Mouse (Mus musculus): ENCODE data around the gene Zfp513. TPM values are rescaled to one million over a fixed set of nuclear protein-coding genes. Genes with fewer than 3 reads are reported as not detected.
"Not testable (repeated sequence)": the region's sequence is repeated elsewhere in the genome, so short reads cannot be mapped to it uniquely, and the experiment has no call there.

Gene Zfp513
- polyA plus RNA-seq, 1 experiment from 2014 or later = 11.0 TPM

DNA sequence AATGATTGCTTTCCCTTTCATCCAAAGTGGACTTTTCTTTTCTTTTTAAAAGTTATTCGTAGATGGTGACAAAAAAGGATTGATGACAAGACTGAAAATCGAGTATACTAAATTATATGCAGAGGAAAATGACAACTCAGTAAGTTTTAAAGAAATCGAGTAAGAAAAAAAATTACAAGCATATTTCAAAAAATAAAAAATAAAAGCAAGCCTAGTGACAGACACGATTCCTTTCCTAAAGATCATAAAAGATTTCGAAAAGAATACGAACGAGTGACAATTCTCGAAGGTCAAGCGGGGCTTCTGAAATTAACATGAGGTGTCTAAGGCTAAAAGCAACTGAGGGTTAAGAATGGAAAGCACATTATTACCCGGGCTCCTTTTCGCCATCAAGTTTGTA lies 17.4 kb upstream of the Zfp513 start:
- 1% methylated on average over 11 of the region's 11 CpGs for WGBS
- peak overlapping the region; percentile 99 for H3K4me3 ChIP-seq
- peaks cover 9% of the 10 kb centered on the region; the same call in 1 of the 2 replicates for H3K4me1 ChIP-seq
- no peaks in the 10 kb centered on the region for H3K9me3 ChIP-seq
- DNase-seq (ENCODE audit: low spot score) = no peak
- H3K27ac ChIP-seq = peak overlapping the region; percentile 97
- H3K36me3 ChIP-seq = no peaks in the 10 kb centered on the region
- no peaks in the 10 kb centered on the region for H3K27me3 ChIP-seq (ENCODE audit: insufficient read depth, poor library complexity, severe bottlenecking)

GRCm38 (mm10) chr5:31219070-31219469 lies 17.0 kb upstream of the Zfp513 start:
- DNase-seq (ENCODE audit: low spot score) = no peak
- WGBS = 6% methylated on average over 2 of the region's 2 CpGs
- 0 out of 2 replicates have a peak overlapping the region, but pooled peaks have one; percentile 97 for H3K27ac ChIP-seq

DNA sequence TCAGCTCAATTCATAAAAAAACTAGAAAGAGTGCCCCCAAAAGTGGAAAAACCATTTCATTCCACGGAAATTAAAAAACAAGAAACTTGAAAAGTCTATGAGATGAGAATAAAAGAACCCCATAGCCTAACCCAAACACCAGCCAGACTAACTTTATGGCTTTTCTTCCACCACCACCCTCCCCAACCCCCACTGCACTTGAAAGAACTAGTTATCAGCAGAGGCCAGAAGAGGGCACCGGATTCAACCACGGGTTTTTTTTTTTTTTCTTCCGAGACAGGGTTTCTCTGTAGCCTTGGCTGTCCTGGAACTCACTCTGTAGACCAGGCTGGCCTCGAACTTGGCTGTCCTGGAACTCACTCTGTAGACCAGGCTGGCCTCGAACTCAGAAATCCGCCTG lies 16.2 kb upstream of the Zfp513 start:
- no peaks in the 10 kb centered on the region for H3K27me3 ChIP-seq (ENCODE audit: insufficient read depth, poor library complexity, severe bottlenecking)

More at GRCm38 (mm10) chr5:31219070-31219469, 17.0 kb upstream of the Zfp513 start:
- Histone ChIP-seq H3K36me3 (no peaks in the 10 kb centered on the region), H3K27me3 (ENCODE audit: insufficient read depth, poor library complexity, severe bottlenecking) (no peaks in the 10 kb centered on the region), H3K4me3 (peak overlapping the region; percentile 99), H3K4me1 (peaks cover 9% of the 10 kb centered on the region; the same call in 1 of the 2 replicates), H3K9me3 (no peaks in the 10 kb centered on the region)

GRCm38 (mm10) chr5:31216554-31216953 lies 14.5 kb upstream of the Zfp513 start:
- not testable (repeated sequence) for H3K4me3 ChIP-seq; H3K9me3 ChIP-seq; H3K27ac ChIP-seq; DNase-seq (ENCODE audit: low spot score); H3K27me3 ChIP-seq (ENCODE audit: insufficient read depth, poor library complexity, severe bottlenecking); H3K36me3 ChIP-seq; H3K4me1 ChIP-seq
- WGBS = 85% methylated on average over 6 of the region's 6 CpGs

More for the DNA sequence above, 16.2 kb upstream of the Zfp513 start:
- DNase-seq (ENCODE audit: low spot score) = no peak
- peaks cover 9% of the 10 kb centered on the region; the same call in 1 of the 2 replicates for H3K4me1 ChIP-seq
- H3K9me3 ChIP-seq = no peaks in the 10 kb centered on the region
- peak overlapping the region; percentile 6; the same call in 1 of the 2 replicates for H3K4me3 ChIP-seq
- H3K36me3 ChIP-seq = no peaks in the 10 kb centered on the region
- WGBS = 46% methylated on average over 7 of the region's 7 CpGs
- no peak overlapping the region for H3K27ac ChIP-seq

DNA sequence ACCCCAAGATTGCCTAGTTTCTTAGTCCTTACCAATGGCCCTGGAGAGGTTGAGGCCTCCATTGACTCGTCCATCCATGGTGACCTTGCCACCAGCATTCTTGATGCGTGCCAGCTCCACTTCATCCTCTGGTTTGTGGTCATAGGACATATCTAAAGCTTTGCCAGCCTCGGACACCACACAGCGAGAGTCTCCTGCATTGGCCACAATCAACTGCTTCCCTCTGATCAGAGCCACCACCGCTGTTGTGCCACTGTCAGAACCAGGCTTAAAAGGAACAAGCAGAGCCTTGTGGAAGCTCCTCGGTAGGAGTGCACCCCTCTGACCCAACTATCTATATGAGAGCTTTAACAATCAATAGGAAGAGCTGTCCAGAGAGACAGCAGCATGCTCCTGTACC lies 2.3 kb upstream of the Zfp513 start:
- WGBS = 94% methylated on average over 6 of the region's 6 CpGs
- peaks cover 70% of the 10 kb centered on the region for H3K36me3 ChIP-seq
- DNase-seq (ENCODE audit: low spot score) = no peak

GRCm38 (mm10) chr5:31203866-31204265 lies 1.8 kb upstream of the Zfp513 start:
- H3K27ac ChIP-seq = no peak overlapping the region
- H3K9me3 ChIP-seq = peaks cover 5% of the 10 kb centered on the region
- whole genome bisulfite sequencing = 92% methylated on average over 2 of the region's 2 CpGs
- no peak overlapping the region for H3K4me3 ChIP-seq
- peaks cover 8% of the 10 kb centered on the region; the same call in 1 of the 2 replicates for H3K4me1 ChIP-seq
- peaks cover 76% of the 10 kb centered on the region for H3K36me3 ChIP-seq
- H3K27me3 ChIP-seq (ENCODE audit: insufficient read depth, poor library complexity, severe bottlenecking) = no peaks in the 10 kb centered on the region
- no peak for DNase-seq (ENCODE audit: low spot score)

More for the DNA sequence above, 2.3 kb upstream of the Zfp513 start:
- H3K27ac ChIP-seq = no peak overlapping the region
- H3K4me1 ChIP-seq = peaks cover 8% of the 10 kb centered on the region; the same call in 1 of the 2 replicates
- no peaks in the 10 kb centered on the region for H3K27me3 ChIP-seq (ENCODE audit: insufficient read depth, poor library complexity, severe bottlenecking)
- no peak overlapping the region for H3K4me3 ChIP-seq
- H3K9me3 ChIP-seq = peaks cover 5% of the 10 kb centered on the region

DNA sequence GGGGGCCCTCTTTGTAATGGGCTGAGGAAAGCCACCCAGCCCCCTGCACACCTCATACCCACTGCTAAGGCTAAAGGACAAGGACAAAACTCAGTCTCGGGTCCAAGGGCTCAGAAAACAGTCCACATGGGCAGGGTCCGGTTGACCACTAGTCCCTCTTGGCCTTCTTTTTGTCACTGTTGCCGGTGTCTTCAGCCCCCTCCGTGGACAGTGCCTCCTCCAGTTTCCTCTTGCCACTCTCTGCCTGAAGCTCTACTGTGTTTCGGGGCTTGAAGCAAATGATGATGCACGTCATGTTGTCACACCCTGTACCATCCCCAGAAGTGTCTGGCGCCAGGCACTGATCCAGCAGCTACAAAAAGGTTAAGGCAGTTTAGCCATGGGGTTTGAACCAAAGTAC lies 830 bp upstream of the Zfp513 start:
- H3K4me3 ChIP-seq = peak overlapping the region; percentile 85
- peaks cover 8% of the 10 kb centered on the region; the same call in 1 of the 2 replicates for H3K4me1 ChIP-seq
- H3K27ac ChIP-seq = peak overlapping the region; percentile 96
- 84% methylated on average over 7 of the region's 7 CpGs for WGBS
- H3K9me3 ChIP-seq = peaks cover 5% of the 10 kb centered on the region
- DNase-seq (ENCODE audit: low spot score) = no peak
- H3K36me3 ChIP-seq = peaks cover 83% of the 10 kb centered on the region
- no peaks in the 10 kb centered on the region for H3K27me3 ChIP-seq (ENCODE audit: insufficient read depth, poor library complexity, severe bottlenecking)

- H3K27me3 ChIP-seq (ENCODE audit: insufficient read depth, poor library complexity, severe bottlenecking) = no peaks in the 10 kb centered on the region
- WGBS = 22% methylated on average over 13 of the region's 13 CpGs
Measured at GRCm38 (mm10) chr5:31201042-31201741, 911 bp downstream of the Zfp513 start.

DNA sequence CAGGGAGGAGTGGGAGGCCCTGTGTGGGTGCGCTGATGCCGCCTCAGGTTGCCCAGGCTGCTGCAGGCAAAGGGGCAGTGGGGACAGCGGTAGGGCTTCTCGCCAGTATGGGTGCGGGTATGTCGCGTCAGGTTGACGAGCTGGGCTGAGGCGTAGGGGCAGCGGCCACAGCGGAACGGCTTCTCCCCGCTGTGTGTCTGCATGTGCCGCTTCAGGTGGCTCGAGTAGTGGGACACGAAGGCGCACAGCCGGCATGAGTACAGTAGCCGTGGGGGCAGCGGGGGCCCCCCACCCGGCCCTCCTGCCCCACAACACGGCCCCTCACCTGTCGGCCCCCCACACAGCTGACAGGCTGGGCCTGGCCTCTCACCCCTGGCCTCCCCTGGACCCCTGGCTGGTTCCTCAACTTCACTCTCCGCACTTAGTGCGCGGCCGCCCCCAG lies 1.8 kb downstream of the Zfp513 start:
- H3K4me3 ChIP-seq = 0 out of 2 replicates have a peak overlapping the region, but pooled peaks have one; percentile 85
- peaks cover 8% of the 10 kb centered on the region; the same call in 1 of the 2 replicates for H3K4me1 ChIP-seq
- H3K27ac ChIP-seq = no peak overlapping the region
- 89% methylated on average over 27 of the region's 27 CpGs for WGBS
- H3K36me3 ChIP-seq = peaks cover 84% of the 10 kb centered on the region
- no peak for DNase-seq (ENCODE audit: low spot score)
- H3K27me3 ChIP-seq (ENCODE audit: insufficient read depth, poor library complexity, severe bottlenecking) = no peaks in the 10 kb centered on the region
- peaks cover 5% of the 10 kb centered on the region for H3K9me3 ChIP-seq

More at GRCm38 (mm10) chr5:31201042-31201741, 911 bp downstream of the Zfp513 start:
- Histone ChIP-seq H3K36me3 (peaks cover 84% of the 10 kb centered on the region), H3K4me1 (peaks cover 8% of the 10 kb centered on the region; the same call in 1 of the 2 replicates), H3K27ac (peak overlapping the region; percentile 96), H3K4me3 (peak overlapping the region; percentile 85), H3K9me3 (peaks cover 5% of the 10 kb centered on the region)
- DNase-seq (ENCODE audit: low spot score) = no peak

DNA sequence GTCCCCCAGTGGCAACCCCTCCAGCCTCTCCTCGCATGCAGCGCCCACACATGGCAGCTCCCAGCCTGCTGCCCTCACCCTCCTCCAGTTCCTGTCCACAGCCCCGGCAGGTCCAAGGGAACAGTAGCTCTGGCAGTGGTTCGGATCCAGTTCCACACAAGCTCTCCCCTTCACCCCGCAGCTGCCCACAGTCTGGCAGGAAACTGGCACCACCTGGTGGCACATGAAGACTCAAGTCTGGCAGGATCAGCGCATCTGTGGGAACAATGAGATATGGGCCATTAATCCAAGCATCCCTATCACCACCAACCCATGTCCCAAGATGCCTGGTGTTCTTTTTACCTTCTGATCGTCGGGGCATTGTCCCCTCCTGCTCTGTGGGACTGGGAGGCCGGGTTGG lies 2.2 kb downstream of the Zfp513 start:
- Histone ChIP-seq H3K27ac (no peak overlapping the region), H3K4me3 (0 out of 2 replicates have a peak overlapping the region, but pooled peaks have one; percentile 85), H3K27me3 (ENCODE audit: insufficient read depth, poor library complexity, severe bottlenecking) (no peaks in the 10 kb centered on the region), H3K4me1 (peaks cover 8% of the 10 kb centered on the region; the same call in 1 of the 2 replicates), H3K36me3 (peaks cover 84% of the 10 kb centered on the region), H3K9me3 (peaks cover 5% of the 10 kb centered on the region)
- WGBS = 90% methylated on average over 9 of the region's 9 CpGs
- no peak for DNase-seq (ENCODE audit: low spot score)

DNA sequence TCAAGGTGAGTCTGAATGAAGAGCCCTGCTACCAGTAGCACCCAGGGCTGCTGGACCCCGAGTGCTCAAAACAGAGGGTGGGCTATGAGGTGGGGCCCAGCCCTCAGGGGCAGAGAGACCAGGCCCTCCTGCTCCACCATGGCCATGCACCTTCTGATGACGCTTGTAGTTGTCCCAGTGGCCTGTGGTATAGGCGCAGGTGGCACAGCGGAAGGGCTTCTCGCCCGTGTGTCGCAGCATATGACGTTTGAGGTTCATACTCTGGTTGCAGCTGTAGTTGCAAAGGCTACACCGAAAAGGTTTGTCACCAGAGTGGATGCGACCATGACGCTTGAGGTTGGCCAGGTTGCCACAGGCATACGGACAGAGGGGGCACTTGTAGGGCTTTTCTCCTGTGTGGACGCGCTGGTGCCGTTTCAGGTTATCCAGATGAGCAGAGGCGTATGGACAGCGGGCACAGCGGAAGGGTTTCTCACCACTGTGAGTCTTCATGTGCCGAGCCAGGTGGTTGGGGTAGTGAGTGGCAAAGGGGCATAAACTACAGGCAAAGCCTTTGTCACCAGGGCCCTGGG lies 2.7 kb downstream of the Zfp513 start:
- no peak overlapping the region for H3K4me3 ChIP-seq
- peaks cover 84% of the 10 kb centered on the region for H3K36me3 ChIP-seq
- H3K27me3 ChIP-seq (ENCODE audit: insufficient read depth, poor library complexity, severe bottlenecking) = no peaks in the 10 kb centered on the region
- H3K27ac ChIP-seq = no peak overlapping the region
- DNase-seq (ENCODE audit: low spot score) = no peak
- peaks cover 5% of the 10 kb centered on the region for H3K9me3 ChIP-seq
- 91% methylated on average over 19 of the region's 19 CpGs for WGBS
- peaks cover 8% of the 10 kb centered on the region; the same call in 1 of the 2 replicates for H3K4me1 ChIP-seq

GRCm38 (mm10) chr5:31198616-31199320 lies 3.3 kb downstream of the Zfp513 start:
- Histone ChIP-seq H3K4me3 (no peak overlapping the region), H3K4me1 (peaks cover 12% of the 10 kb centered on the region; the same call in 1 of the 2 replicates), H3K9me3 (peaks cover 5% of the 10 kb centered on the region)

More at GRCm38 (mm10) chr5:31198616-31199320, 3.3 kb downstream of the Zfp513 start:
- Histone ChIP-seq H3K27me3 (ENCODE audit: insufficient read depth, poor library complexity, severe bottlenecking) (no peaks in the 10 kb centered on the region), H3K27ac (no peak overlapping the region), H3K36me3 (peaks cover 78% of the 10 kb centered on the region)
- 81% methylated on average over 5 of the region's 5 CpGs for WGBS
- DNase-seq (ENCODE audit: low spot score) = no peak
